Mouse (Mus musculus) c-Kit-positive CD71-negative TER-119-negative erythroid progenitor cells, embryonic 14.5 days (primary cell): ENCODE measurements around the gene Il22ra1.

Source experiments
- DNase-seq: peaks from one replicate; pipeline ENCODE4 v3.0.0-alpha.2; 2013; ENCODE audit warnings: low read depth

Gene Il22ra1

GRCm38 (mm10) chr4:135736903-135737302 lies 8.9 kb downstream of the Il22ra1 start:
- no peak for DNase-seq

- DNase-seq, result no peak
Measured at GRCm38 (mm10) chr4:135738237-135738636, 10.3 kb downstream of the Il22ra1 start.

DNA sequence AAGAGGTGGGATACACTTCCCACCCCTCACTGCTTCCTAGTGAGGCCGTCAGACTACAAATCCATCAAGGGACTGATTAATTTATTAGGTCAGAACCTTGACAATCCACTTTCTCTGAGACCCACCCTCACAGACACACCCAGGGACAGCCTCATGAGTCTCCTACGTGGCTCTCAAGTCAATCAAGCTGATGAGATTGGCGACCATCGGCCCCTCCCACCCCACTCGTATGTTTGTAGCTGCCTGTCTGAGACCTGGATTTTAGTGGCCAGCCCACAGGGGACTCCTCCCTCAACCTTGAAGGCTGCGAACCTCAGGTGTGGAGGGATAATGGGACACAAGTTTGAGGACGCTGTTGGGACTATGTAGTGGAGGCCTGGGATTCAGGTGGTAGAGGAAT lies 11.2 kb downstream of the Il22ra1 start:
- no peak for DNase-seq

DNA sequence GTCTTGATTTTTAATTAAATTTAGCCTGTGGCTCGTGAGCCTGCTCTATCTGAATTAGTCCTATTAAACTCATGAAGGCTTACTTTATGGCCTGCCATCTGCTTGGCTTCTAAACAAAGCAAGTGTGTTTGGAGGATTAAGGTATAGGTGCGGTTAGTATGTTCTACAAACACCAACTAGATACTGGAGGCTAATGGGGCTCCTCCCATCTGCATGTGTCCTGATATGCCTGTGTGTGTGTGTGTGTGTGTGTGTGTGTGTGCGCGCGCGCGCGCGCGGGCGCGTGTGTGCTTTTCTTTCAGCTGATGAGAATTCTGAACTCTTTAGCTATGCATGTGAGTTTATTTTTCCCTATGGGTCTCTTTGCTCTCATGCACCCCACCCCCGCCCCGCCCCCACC lies 11.7 kb downstream of the Il22ra1 start:
- DNase-seq, result no peak

DNA sequence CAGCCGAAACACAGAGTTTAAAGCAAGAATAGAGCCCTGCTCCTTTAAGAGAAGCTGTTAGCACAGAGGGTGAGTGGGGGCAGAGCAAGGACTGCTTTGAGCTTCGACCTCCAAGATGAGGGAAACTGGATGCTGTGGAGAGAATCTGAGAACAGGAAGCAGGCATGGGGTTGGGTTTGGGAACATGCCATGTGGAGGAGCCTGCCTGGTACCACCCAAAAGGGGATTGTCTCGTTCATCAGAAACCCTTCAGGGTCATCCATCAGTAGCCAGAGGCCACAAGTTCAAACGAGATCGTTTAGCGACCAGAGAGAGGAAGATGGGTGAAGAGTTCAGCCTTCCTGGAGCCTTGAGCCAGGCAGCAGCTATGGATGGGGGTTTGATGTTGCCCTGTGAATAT lies 15.5 kb downstream of the Il22ra1 start:
- no peak for DNase-seq

DNA sequence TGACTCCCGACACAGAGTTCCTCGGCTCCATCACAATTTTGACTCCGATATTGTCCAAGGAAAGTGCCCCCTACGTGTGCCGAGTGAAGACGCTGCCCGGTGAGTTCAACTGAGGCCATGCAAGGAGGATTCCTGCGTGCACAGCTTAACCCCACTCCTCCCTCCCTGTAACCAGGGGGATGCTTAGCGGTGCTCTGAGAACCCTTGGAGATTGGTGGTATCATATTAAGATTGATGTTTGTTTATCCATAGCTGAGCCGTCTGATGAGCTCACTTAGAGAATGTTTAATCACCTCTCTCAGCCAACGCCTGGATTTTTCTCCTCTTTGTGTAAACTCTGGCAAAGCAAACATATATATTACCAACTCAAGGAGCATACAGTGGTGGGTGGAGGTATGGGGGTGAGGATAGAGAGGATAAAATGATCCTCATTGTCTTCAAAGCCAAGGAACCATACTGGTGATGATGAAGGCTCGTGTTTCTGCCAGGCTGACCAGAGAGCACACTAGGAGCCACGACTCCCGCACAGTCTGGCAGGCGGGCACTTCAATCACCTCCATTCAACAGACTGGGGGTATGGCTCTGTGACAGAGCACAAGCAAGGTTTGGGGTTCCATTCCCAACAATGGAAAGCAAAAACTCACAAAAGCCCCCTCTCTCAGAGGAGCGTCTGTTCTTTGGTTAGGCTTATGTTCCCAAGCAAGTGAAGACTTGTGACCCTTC lies 16.9 kb downstream of the Il22ra1 start:
- DNase-seq, result no peak

- no peak for DNase-seq
Measured at GRCm38 (mm10) chr4:135745613-135746012, 17.6 kb downstream of the Il22ra1 start.

DNA sequence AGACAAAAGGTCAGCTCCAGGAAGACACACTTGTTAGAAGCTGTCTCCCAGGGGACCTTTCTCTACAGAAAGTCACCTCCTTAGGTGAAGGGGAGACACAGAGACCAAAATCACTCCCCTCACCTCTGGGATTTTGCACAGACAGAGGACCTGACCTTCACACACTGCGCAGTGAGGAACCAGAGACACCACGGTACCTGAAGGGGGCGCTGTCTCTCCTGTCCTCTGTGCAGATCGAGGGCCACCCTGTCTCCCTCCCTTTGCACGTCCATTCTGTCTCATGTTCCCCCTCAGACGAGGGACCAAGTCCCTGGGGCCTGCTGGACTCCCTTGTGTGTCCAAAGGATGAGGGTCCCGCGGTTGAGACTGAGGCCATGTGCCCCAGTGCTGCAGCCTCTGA lies 22.9 kb downstream of the Il22ra1 start:
- DNase-seq, result no peak

DNA sequence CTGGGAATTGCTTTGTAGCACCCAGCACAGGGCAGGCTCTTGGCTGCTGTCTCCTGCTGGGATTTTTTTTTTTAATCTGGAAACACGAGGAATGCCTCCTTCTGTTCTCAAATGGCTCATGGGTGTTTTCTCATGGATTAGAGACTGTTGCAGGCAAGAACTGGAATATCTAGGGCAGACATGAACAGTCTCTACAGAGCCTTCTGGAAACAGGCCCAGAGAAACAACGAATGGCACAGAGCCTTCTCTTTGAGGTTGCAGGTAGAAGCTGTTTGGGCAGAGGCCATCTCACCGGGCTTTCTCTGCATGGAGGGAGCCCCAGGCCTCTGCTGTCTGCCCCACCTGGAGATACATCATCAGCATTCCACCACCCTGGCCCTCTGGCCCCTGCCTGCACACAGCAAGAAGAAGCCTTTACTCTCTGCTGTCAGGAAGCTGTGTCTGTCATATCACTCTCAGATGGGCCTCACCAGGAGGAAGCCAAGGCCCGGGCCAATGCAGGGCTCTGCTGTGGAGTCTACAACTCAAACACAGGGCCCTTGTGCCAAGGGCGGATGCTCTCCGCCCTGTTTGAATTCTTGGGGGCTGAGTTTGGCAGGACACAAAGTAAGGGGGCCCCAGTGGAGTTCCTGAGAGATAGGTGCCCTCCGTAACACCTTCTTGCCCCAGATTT lies 24.3 kb downstream of the Il22ra1 start:
- DNase-seq, result no peak

DNA sequence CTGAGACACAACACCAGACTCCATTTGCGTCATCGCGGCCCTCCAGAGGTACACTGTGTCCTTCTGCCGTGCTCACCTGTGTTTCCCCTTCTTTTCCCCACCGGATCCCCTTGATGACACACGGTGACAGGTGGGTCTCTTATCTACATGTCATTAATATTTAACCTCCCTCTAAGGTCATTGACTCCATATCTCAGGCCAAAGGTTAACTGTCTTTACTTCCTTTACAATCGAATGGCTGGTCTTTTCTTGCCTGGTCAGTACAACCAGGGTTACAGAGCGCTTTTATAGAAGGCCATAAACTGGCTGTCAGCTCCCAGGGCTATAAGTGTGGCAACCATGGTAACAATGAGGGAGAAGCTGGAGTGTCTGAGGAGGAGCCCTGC lies 24.8 kb downstream of the Il22ra1 start:
- no peak for DNase-seq

DNA sequence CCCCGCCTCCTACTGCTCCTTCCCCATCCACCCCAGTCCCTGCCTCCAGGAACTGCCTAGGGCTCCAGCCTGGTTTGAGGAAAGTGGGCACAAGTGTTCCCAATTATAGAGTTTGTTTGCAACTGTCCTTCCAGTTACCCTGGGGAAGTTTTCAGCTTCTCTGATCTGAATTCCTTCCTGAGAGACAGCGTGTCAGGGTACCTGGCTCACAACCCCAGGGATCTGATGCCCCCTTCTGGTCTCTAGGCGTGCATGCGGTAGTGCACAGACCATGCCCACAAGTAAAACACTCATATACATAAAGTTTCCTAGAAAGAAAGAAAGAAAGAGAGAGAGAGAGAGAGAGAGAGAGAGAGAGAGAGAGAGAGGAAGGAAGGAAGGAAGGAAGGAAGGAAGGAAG lies 30.4 kb downstream of the Il22ra1 start:
- DNase-seq, result no peak

- no peak for DNase-seq
Measured at GRCm38 (mm10) chr4:135758825-135759224, 30.9 kb downstream of the Il22ra1 start.

GRCm38 (mm10) chr4:135759356-135759976 lies 31.5 kb downstream of the Il22ra1 start, which contains the start of gene Myom3:
TSS of gene Myom3 (plus strand) at chr4:135759715.
- no peak for DNase-seq

DNA sequence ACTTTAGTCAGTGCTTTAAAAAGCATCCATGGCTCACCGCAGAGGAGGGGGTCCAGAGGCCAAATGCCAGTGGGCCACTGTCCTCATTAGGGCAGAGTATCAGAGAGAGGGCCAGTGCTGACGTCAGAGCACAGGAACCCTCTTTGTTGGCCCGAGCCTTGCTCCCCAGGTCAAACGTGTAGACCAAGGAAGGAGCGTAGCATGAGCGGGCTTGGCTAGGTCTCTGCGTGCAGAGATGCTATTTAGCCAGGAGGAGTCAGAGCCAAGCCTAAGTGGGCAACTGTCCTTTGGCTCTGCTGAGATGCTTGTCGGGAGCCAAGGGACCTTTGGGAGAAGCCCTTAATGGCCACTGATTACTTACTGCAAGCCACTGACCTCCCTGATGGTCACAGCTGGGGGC lies 33.1 kb downstream of the Il22ra1 start:
- no peak for DNase-seq

DNA sequence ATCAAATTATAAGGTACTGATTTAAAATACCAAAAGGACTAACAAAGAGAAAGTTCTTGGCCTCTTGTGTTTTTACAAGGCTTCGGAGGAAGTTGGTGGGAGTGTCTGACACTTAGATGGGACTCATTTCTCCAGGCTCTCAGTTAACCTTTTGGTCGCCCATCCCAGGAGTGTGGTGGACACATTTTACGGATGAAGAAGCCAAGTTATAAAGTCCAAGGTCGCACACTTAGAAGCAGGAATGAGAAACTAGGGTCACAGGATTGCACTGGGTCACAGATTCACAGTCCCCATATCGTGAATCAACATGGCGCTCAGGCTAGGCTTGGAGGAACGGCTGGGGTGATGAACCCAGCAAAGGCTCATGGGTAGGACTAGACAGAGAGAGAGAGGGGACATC lies 33.6 kb downstream of the Il22ra1 start:
- DNase-seq, result no peak

DNA sequence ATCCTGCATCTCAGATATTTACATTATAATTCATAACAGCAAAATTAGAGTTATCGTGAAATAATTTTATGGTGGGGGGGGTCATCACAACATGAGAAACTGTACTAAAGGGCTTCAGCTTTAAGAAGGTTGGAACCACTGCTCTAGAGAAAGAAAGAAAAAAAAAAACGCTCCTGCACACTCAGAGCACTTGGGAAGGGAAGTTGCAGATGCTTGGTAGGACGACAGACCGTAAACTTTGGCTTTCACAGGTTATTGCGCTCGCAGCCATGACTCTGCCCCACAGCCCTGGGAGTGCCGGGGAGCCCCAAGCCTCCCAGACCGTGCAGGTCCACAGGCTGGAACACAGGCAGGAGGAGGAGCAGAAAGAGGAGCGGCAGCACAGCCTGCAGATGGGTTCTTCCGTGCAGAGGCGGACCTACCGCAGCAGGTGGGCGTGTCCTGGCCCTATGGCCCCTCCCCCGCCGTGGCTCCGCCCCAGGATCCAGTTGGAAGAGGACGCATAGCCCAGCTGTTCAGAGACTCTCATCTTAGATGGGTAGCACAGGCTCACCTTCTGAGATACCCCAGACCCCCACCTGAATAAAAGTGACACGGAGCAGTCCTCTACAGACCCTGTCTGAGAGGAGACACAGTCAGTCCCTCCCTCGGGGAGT lies 34.4 kb downstream of the Il22ra1 start:
- DNase-seq, result peak; percentile 46

DNA sequence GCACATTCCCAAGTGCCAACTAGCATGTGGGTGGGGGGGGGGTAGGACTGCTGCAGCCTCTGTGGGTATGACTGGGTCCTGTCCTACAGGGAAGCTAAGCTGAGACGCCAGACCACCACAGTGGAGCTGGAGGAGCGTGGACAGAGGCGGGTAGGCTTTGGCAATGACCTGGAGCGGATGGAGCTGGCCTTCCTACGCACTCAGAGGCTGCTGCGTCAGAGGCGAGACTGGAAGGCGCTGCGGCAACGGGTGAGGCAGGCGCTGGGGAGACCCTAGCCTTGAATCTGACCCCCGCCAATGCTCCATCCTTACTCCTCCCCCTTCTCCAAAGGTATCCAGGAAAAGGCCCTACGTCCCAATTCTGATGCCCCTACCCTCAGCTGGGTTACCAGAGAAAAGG lies 36.7 kb downstream of the Il22ra1 start:
- DNase-seq, result no peak

GRCm38 (mm10) chr4:135765707-135766106 lies 37.7 kb downstream of the Il22ra1 start:
- DNase-seq, result no peak

DNA sequence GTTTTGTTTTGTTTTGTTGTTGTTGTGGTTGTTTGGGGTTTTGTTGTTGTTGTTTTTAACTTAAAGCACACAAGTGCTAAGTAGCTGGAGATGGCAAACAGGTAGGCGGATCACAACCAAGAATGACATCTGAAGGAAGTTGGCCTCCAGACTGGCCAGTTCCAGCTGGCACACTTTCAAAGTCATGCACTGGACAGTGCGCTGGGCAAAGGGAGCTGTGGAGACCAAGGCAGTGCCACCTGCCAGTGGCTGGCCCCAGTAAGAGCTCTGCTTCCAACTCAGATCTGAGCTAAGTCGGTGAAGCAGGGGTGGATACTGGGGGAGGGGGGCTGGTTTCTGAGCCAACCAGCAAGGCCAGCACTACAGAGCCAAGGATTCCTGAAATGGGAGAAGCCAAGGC lies 39.0 kb downstream of the Il22ra1 start:
- no peak for DNase-seq

DNA sequence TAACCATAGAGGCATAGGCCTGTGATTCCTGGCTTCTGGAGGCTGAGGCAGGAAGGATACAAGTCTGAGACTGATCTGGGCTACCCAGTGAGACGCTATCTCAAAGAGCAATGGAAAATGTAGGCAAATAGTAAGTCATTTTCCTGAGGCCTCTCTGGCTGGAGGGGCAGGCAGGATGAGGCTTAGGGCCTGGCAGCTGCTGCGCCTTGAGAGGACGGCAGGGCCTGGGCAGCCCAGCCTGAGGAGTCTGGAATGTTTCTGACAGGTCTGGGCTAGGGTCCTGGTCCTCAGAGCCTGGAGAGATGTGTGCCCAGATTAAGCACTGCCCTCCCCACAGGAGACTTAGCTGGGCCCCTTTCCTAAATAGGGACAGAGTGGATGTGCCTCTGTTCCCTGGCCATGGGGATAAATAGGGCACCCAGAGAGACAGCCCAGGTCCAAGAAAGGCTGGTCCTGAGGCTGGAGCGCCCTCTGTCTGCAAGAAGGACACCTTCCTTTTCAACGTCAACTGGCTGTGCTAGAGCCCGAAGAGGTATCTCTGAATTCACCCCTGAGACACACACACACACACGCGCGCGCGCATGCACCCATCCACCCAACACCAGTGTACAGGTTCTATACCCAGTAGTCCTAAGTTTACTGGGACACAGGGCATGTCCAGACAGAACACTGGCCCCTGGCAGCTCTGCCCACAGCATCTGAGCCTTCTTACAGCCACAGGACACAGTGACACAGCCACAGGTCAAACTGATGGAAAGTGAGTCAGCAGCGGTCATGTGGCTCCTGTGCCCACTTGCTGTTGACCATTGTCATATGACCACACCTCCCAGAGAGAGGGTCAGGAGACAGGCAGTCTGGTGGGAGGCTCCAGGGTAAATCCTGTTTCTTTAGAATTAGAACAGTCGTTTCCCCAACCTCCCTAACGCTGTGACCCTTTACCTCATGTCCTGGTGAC lies 40.9 kb downstream of the Il22ra1 start:
- DNase-seq, result peak; percentile 16

GRCm38 (mm10) chr4:135770611-135771305 lies 42.8 kb downstream of the Il22ra1 start:
- no peak for DNase-seq
